Mouse (Mus musculus): ENCODE data around the gene Nub1.

GRCm38 (mm10) chr5:24638131-24638530 lies 47.2 kb upstream of the Nub1 start:
- no peak for TF ChIP-seq CTCF (IDR thresholded peaks at IDR 0.05; ENCODE audit: low read depth, low read length)
- no peak for TF ChIP-seq POLR2A (IDR thresholded peaks at IDR 0.05; ENCODE audit: borderline replicate concordance, low read depth, low read length)
